Mouse (Mus musculus) heart, embryonic 16.5 days (tissue): ENCODE measurements around the gene Pik3c2b. TPM values are rescaled to one million over a fixed set of nuclear protein-coding genes. Genes with fewer than 3 reads are reported as not detected.

Source experiments
- ATAC-seq: fragments of 200-750 bp; cut with Nextera tagmentation; replicated peaks from 2 replicates; pipeline ENCODE4 v1.8.0; 2017; ENCODE audit warnings: moderate number of reproducible peaks; ENCODE audit not compliant: insufficient read depth, low FRiP score; ENCODE audit errors: extremely low read depth
- H3K27ac ChIP-seq: fragments of 300-500 bp; sonication (generic); 2 replicates; pipeline ENCODE4 v1.5.1; 2014; ENCODE audit warnings: mild to moderate bottlenecking, low read length, control low read depth, moderate library complexity
- H3K27me3 ChIP-seq: fragments of 300-500 bp; sonication (generic); 2 replicates; pipeline ENCODE4 v1.6.1; 2014; ENCODE audit warnings: low read length, mixed read lengths; ENCODE audit not compliant: control insufficient read depth, insufficient read depth
- H3K36me3 ChIP-seq: fragments of 300-500 bp; sonication (generic); 2 replicates; pipeline ENCODE4 v1.6.1; 2014; ENCODE audit not compliant: control insufficient read depth, insufficient read depth
- H3K4me1 ChIP-seq: fragments of 300-500 bp; sonication (generic); 2 replicates; pipeline ENCODE4 v1.6.1; 2014; ENCODE audit warnings: low read length, mixed read lengths; ENCODE audit not compliant: control insufficient read depth, insufficient read depth
- H3K4me2 ChIP-seq: fragments of 300-500 bp; sonication (generic); 2 replicates; pipeline ENCODE4 v1.6.1; 2014; ENCODE audit warnings: low read depth, mild to moderate bottlenecking, control low read depth, low read length
- H3K4me3 ChIP-seq: fragments of 300-500 bp; sonication (generic); 2 replicates; pipeline ENCODE4 v1.5.1; 2014; ENCODE audit warnings: mild to moderate bottlenecking, control low read depth, low read length
- H3K9ac ChIP-seq: fragments of 300-500 bp; sonication (generic); 2 replicates; pipeline ENCODE4 v1.6.1; 2014; ENCODE audit warnings: low read length, control low read depth
- H3K9me3 ChIP-seq: fragments of 300-500 bp; sonication (generic); replicated peaks from 2 replicates; pipeline ENCODE4 v1.6.1; 2016; ENCODE audit warnings: low read length; ENCODE audit not compliant: control insufficient read depth
- WGBS: fragments of 180-500 bp; shearing (Covaris S2); extraction: QIAGEN DNeasy Blood & Tissue Kit; methylation state at CpG from one replicate; pipeline ENCODE4 v1.1.7; 2014; 5-methylcytosine and 5-hydroxymethylcytosine counted together
- polyA plus RNA-seq: library from polyadenylated mRNA; unstranded; fragments of >200 nt; fragmentation: Nextera tagmentation; extraction: Ambion mirVana; gene quantifications from 2 replicates; pipeline ENCODE4 v1.2.1, GENCODE M21; 2015

The Pik3c2b gene
- polyA plus RNA-seq: 9.5 and 10.1 TPM in 2 replicates

DNA sequence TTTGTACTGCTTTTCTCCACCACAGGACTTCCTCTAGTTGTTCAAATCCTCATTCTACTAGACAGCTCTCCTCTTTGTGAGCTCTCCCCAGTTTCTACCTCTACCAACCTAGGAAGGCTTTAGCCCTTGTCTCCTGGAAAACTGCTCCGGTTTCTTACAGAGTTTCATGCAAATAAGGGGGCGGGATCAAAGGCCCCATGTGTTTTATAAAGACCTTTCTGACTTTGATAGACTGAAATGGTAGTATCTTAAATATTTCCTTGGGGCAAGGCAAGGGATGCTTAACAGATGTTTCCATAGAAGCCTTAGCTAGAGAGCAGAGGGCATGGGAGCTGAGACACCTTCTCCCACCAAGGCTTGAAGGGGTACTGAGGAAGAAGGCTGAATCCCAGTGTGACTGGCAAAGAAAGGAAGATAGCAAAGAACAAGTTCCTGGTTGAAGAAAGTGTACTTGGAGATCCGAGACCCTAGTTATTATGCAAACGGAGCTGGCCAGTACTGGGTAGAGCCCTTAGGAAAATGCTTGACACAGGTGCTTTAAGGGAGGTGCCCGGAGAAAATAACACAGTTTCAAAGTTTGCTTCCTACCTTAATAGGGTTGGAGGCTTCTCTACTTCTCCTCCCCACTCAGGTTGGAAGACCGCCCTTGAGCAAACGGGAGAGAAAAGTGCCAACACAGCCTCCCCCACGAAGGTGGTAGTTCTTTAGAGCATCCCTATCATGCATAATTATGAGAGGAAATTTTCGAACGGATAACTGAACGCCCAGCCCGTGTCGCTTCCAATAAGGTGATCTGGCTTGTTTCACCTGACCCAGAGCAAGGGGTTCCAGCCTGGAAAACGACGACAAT lies at the start of gene Pik3c2b:
Gene Pik3c2b (plus strand): TSS at position 657 of the 850 bp plus-strand sequence.
- H3K27ac ChIP-seq: peak within 1 kb of the TSS; percentile 89
- peaks cover 31% of the 10 kb centered on the region for H3K4me1 ChIP-seq
- H3K27me3 ChIP-seq: no peaks in the 10 kb centered on the region
- peak within 1 kb of the TSS; percentile 97 for H3K9ac ChIP-seq
- peak within 1 kb of the TSS; percentile 88 for H3K4me2 ChIP-seq
- peak within 1 kb of the TSS; percentile 79 for H3K4me3 ChIP-seq
- no peaks in the 10 kb centered on the region for H3K9me3 ChIP-seq
- no peak for ATAC-seq
- 5% methylated on average over 15 of the region's 15 CpGs for WGBS
- no peaks in the 10 kb centered on the region for H3K36me3 ChIP-seq

GRCm38 (mm10) chr1:133000347-133000746 lies 45.1 kb upstream of the Pik3c2b start:
- no peak for ATAC-seq
- Histone ChIP-seq H3K4me2 (no peak overlapping the region), H3K4me3 (no peak overlapping the region), H3K27me3 (no peaks in the 10 kb centered on the region), H3K4me1 (no peaks in the 10 kb centered on the region), H3K36me3 (peaks cover 63% of the 10 kb centered on the region), H3K9ac (no peak overlapping the region), H3K9me3 (no peaks in the 10 kb centered on the region), H3K27ac (no peak overlapping the region)
- WGBS: 91% methylated on average over 6 of the region's 6 CpGs

DNA sequence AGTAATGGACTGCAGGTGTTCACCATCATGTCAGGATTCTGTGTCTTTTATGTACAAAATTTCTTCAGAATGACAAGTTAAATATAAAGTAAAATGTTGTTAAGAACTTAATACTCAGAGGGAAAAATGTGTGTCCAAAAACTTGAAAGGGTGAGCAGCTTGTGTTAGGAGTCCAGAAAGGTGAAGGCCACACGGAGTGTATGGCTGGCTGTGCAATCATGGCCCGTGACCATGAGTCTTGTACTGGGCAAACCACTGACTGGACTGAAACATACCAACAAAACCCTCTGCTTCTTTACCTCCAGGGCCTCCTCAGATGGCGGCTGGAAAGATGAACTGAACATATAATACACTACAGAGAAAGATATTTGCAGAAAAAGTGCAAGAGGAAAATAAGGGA lies 38.9 kb upstream of the Pik3c2b start:
- no peak for ATAC-seq
- peaks cover 40% of the 10 kb centered on the region for H3K36me3 ChIP-seq
- 84% methylated on average over 3 of the region's 3 CpGs for WGBS

DNA sequence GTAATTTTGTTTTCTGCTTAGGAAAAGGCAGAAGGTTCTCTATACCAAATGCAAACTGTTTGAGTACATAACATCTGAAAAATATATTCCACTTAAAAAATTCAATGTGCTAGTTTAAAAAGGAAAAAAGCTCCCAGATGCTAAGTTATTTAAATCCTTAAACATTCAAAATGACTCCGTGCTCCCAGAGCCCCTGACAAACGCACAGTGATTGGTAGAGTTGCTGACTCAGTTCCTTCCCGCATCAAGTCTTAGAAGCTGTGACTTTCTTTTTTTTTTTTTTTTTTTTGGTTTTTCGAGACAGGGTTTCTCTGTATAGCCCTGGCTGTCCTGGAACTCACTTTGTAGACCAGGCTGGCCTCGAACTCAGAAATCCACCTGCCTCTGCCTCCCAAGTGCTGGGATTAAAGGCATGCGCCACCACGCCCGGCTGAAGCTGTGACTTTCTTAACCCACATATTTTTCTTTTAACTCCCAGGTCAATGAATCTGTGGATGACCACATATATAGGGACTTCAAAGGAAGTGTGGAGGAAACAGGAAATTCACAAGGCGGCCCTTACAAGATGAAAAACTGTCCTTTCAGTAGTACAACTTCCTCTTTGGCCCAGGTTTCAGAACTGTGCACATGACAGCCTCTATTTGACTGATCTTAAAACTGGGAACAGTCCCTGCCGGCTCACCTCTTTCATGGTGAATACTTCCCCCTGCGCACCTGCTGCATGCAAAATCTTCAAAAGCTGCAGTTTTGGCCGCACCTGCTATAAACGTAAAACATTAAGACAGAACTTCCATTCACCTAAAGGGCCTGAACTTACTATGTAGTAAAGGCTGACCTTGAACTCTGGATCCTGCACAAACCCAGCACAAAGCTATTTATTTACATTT lies 33.3 kb upstream of the Pik3c2b start:
- no peak for ATAC-seq
- 80% methylated on average over 12 of the region's 13 CpGs for WGBS
- Histone ChIP-seq H3K27ac (no peak overlapping the region), H3K9me3 (no peaks in the 10 kb centered on the region), H3K9ac (no peak overlapping the region), H3K4me1 (peaks cover 8% of the 10 kb centered on the region), H3K4me2 (no peak overlapping the region), H3K27me3 (no peaks in the 10 kb centered on the region), H3K36me3 (peaks cover 37% of the 10 kb centered on the region), H3K4me3 (no peak overlapping the region)

More for the DNA sequence above, 38.9 kb upstream of the Pik3c2b start:
- H3K4me1 ChIP-seq: peaks cover 8% of the 10 kb centered on the region
- no peaks in the 10 kb centered on the region for H3K27me3 ChIP-seq
- H3K9ac ChIP-seq: no peak overlapping the region
- H3K27ac ChIP-seq: no peak overlapping the region
- no peaks in the 10 kb centered on the region for H3K9me3 ChIP-seq
- H3K4me2 ChIP-seq: no peak overlapping the region
- no peak overlapping the region for H3K4me3 ChIP-seq

DNA sequence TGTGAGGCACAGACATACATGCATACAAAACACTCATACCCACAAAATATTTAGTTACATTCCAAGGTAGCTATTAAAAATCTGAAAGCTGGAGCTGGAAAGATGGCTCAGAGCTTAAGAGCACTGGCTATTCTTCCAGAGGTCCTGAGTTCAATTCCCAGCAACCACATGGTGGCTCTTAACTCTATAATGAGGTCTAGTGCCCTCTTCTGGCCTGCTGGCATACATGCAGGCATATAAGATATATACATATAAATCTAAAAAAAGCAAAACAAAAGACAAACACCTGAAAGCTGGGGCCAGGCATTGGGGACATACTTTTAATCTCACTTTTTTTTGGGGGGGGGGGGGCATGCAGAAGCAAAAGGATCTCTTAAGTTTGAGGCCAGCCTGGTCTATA lies 32.1 kb upstream of the Pik3c2b start:
- Histone ChIP-seq H3K36me3 (peaks cover 43% of the 10 kb centered on the region), H3K4me3 (no peak overlapping the region), H3K4me2 (no peak overlapping the region), H3K9me3 (no peaks in the 10 kb centered on the region), H3K4me1 (peaks cover 4% of the 10 kb centered on the region; the same call in 1 of the 2 replicates), H3K27me3 (no peaks in the 10 kb centered on the region), H3K27ac (no peak overlapping the region), H3K9ac (no peak overlapping the region)
- ATAC-seq: no peak

GRCm38 (mm10) chr1:133014196-133014595 lies 31.3 kb upstream of the Pik3c2b start:
- Histone ChIP-seq H3K9ac (no peak overlapping the region), H3K9me3 (no peaks in the 10 kb centered on the region), H3K27ac (no peak overlapping the region), H3K4me1 (peaks cover 3% of the 10 kb centered on the region), H3K27me3 (no peaks in the 10 kb centered on the region), H3K4me3 (no peak overlapping the region), H3K36me3 (peaks cover 43% of the 10 kb centered on the region), H3K4me2 (no peak overlapping the region)
- 96% methylated on average over 1 of the region's 1 CpGs for WGBS
- ATAC-seq: no peak

- H3K27ac ChIP-seq: no peak overlapping the region
- H3K27me3 ChIP-seq: no peaks in the 10 kb centered on the region
- no peak overlapping the region for H3K4me3 ChIP-seq
- no peaks in the 10 kb centered on the region for H3K9me3 ChIP-seq
- no peak overlapping the region for H3K9ac ChIP-seq
- H3K4me2 ChIP-seq: no peak overlapping the region
- ATAC-seq: no peak
- peaks cover 32% of the 10 kb centered on the region for H3K36me3 ChIP-seq
- peaks cover 6% of the 10 kb centered on the region; the same call in 1 of the 2 replicates for H3K4me1 ChIP-seq
- 94% methylated on average over 9 of the region's 9 CpGs for WGBS
Observed at GRCm38 (mm10) chr1:133016775-133017428, 28.6 kb upstream of the Pik3c2b start.

DNA sequence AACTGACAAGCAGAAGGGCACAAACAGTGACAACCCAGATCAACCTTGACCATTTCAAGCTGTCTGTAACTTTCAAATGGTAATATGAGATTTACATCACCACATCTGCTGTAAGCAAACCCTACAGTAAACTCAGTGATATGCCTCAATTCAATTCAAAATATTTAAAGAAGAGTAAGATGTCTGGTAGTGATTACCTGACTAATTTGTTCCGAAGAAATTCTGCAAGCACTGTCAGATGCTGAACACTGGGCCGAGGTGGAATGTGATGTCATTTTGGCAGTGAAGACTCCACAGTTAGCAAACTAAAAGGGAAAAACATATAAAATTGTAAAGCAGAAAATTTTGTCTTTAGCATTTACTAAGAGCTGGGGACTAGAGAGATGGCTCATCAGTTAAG lies 26.9 kb upstream of the Pik3c2b start:
- Histone ChIP-seq H3K36me3 (peaks cover 27% of the 10 kb centered on the region), H3K27me3 (no peaks in the 10 kb centered on the region), H3K4me3 (no peak overlapping the region), H3K4me2 (no peak overlapping the region), H3K9ac (no peak overlapping the region), H3K4me1 (peaks cover 6% of the 10 kb centered on the region; the same call in 1 of the 2 replicates), H3K27ac (no peak overlapping the region), H3K9me3 (no peaks in the 10 kb centered on the region)
- 76% methylated on average over 2 of the region's 2 CpGs for WGBS
- ATAC-seq: no peak
